Mouse (Mus musculus) forelimb bud, embryonic 11.5 days (tissue): ENCODE measurements around the gene Macrod1.
A peak's percentile ranks its signal among the peaks of the same experiment; 100 is the strongest.
"Not testable (repeated sequence)": the region's sequence is repeated elsewhere in the genome, so short reads cannot be mapped to it uniquely, and the experiment has no call there.

Experiments
- DNase-seq: peaks from one replicate; pipeline ENCODE4 v3.0.0-alpha.2; 2012; ENCODE audit warnings: low read depth, low spot score

The Macrod1 gene

DNA sequence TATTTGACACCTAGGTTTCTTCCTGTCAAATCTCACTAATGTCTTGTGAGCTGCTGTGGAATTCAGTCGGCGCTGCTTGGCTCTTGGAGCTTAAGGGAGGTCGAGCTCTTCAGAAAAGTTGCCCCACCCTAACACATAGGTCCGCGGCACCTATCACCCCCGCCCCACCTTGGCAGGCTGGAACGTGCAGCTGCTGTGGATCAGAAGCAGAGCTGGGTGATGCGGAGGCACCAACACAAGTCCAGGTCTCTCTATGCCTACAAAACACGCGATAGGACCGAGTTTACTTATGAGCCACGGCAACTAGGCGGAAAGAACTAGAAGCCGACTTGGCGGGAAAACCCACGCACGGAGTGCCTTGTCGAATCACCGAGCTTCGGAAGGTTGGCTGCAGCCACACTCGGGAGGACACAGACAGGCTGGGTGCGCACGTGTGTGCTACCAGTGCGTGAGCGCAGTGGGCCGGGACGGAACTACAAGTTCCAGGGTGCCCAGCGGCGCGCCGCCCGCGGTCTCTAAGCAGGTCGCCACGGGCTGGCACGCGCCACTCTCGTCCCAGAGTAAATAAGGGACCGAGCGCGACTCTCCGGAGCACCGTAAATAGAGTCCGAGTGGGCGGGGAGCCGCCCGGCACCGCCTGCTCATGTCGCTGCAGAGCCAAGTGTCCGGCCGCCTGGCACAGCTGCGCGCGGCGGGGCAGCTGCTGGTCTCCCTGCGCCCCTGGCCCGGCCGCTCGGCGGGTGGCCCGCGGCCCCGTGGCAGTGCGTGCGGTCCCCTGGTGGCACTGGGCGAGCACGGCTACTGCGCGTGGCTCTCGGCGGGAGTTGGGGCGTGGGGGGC lies at the start of gene Macrod1:
Gene Macrod1, plus strand, starts transcription at position 563 of the 840 bp plus-strand sequence.
- DNase-seq: peak; percentile 57

DNA sequence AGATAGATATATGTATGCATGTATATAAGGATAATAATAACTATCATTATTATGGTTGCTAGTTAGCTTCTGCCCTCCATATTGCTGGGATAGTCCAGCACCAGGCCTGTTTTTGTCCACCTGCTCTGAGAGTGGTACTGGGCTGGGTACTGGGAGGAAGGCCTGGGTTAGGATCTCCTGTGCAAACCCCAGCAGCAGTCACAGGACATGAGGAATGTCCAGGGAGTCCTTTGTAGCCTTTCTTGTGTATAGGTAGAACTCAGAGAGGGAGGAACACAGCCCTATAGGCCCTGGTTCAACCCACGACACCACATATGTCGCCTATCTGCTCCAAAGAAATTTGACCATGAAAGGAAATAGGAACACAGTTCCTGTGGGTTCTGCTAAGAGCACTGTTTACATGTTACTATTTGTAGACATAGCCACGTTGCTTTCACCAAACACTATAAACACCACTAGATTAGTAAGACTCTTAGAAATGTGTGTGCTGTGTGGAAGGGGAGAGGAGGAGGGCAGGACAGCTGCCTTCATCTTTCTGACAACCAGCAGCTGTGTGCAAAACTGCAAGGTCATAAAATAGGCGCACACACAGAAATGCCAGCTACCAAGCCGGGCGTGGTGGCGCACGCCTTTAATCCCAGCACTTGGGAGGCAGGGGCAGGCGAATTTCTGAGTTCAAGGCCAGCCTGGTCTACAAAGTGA lies 49.6 kb upstream of the Macrod1 start:
- DNase-seq: no peak

DNA sequence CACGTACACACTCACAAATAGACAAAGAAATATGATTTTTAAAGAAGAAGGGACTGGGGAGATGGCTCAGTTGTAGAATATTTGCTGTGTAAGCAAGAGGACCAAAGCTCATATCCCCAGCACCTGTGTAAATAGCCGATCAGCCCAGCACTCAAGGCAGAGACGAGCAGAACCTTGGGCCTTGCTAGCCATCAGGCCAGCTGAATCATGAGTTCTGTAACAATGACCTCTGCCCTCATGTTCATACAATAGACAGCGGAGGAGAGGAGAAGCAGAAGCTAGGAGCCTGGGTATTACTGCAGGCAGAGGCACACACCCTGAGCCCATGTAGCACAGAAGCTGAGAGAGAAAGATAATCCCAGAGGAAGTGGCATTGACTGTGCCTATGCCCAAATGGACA lies 44.2 kb upstream of the Macrod1 start:
- DNase-seq: no peak

DNA sequence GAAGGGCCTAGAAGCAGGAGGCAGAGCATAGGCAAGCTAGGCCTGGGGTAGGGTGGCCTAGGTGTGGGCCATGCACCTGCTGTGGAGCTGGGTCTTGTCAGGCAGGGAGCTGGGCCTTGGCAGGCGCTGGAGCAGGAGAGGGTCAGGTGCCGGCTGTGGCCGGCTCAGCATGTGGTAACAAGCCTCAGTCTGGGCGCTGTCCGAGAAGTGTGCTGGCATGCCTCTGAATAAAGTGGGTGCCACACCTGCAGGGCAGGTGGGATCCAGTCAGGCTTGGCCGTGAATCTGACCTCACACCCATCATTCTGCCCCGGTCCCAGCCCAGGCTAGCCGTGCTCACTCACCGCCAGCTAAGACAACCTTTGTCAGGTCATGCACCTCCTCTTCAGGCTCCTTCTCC lies 42.6 kb upstream of the Macrod1 start:
- DNase-seq: no peak

DNA sequence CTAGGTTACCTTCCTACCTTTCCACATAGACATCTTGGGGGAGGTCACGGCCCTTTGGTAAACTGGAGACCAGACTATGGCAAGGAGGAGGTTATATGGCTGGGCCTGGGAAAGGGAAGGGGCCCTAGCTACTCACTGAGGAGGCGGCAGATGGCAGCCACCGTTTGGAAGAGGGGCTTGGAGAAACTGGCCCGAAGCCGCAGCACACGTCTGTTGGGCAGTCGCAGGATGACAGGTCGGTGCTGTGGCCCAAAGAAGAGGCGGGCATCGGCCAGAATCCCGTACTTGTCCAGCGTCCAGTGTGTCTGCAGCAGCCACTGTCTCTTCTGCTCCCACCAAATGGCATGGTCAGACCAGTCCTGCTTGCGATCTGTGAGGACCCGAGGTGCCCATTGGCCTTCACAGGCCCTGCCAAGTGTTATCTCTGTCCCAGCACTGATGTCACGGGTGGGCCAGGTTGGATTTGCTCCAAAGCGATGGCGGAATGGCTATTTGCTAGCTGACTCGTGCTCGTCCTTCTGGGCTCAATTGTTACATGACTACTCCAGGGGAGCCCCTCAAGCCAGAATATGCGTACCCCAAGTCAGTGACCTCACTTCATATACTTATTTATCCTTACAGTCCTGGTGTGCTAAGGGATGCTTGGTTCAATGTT lies 42.0 kb upstream of the Macrod1 start:
- no peak for DNase-seq

DNA sequence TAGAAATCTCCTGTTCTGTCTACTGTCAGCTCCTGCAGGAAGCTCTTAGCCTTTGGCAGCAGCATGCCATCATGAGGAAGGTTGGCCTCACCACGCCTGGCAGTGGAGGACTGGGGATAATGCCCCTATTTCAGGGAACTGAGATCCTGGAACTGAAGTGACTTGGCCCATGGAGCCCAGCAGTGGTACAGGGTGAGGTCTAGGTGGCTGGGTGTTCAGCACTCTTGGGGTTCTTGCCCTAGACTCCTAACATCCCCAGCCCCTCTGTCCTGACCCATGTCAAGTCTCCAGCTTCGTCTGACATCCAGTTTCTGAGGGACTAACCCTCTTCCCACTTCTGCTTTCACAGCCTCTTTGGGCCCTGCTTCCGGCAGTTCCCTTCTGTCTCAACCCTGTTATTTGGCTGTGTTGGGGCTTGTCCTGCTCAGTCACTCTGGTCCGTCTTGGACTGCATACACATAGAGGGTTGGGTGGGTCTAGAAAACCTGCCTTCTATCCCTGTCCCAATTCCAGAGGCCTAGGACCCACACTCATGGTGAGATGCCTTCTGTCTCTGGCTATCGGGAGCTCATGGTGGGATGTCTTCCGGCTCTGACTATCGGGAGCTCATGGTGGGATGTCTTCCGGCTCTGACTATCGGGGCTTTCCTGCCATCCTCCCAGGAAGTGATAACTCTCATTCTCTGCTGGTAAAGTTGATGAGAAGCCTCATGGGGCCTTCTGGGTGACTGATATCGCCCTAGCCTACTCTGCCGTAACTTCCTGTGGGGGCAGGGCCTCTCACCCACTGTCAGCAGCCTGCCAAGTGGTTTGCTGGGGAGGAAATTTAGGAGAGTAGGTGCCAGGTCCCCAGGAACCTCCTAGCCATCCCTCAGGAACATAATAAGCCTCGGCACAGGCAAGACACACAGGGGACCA lies 38.8 kb upstream of the Macrod1 start:
- DNase-seq: no peak

DNA sequence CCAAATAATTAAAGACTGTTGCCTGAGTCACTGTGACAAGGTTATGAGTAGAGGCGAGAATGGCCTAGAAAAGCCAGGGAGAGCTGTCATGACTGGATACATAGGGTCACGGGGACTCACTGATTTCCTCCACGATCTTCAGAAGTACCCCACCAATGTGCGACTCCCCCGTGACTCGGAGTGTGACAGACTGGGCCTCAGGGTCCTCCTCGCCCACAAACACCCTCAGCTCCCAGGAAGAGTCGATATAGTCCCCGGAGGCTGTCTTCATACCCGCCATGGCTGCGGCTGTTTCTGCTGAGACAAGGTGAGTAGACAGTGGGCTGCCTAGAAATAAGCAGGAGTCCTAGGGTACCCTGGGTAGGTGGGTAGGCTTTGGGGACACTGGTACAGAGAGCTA lies 38.1 kb upstream of the Macrod1 start:
- DNase-seq: no peak

DNA sequence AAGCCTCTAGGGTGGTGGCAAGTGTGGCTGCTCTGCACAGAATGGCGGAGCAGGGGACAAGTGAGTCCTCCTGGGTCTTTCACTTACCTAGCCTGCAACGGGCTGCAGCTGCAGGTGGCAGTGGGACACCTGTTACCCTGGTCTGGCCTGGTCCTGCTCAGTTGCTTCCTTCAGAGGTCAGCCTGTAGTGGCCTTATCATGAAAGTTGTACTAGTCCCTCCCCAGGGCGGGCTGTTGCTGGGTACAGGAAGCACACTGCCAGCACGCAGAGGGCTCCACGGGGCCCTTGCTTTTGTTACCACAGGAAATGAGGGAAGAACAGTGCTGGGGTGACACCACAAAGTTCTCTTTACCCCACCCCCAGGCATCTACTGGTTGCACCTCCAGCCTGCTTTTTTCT lies 37.4 kb upstream of the Macrod1 start, which contains the start of gene Fermt3:
Gene Fermt3, minus strand, starts transcription at position 279 of the 400 bp plus-strand sequence.
- no peak for DNase-seq

DNA sequence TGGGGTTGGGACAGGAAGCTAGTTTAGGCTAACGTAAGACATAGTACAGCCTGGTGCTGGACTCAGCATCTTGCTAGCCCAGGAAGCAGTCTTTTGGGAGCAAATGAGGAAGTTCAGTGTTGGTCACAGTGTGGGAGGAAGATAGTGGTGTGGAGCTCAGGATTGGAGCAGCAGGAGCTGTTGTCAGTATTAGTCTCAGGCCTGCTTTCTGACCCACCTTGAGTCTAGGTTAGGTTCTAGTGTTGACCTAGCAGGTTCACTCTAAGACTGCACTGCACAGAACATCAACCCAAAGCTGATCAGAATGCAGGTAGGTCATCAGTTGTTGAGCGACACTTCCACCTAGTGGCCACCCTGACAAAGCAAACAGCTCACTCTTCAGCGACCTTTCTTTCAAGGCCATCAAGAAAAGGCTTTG lies 36.4 kb upstream of the Macrod1 start:
- DNase-seq: peak; percentile 52

DNA sequence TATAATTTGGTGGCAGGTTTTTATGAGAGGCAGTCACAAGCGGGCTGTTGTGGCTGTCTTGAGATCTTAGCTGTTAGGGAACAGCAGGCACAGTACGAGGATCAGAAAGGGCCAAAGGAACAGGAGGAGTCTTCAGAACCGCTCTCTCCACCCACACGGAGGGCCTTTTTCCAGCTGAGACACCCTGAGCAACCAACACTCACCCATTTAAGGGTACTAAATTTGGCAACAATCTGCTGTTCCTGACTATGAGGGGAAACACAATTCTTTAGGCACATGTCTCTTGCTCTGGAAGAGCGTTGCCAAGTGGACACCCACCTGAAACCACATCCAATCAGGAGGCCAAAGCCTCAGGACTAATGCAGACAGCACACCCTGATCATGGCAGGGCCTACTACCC lies 27.1 kb upstream of the Macrod1 start:
- no peak for DNase-seq

DNA sequence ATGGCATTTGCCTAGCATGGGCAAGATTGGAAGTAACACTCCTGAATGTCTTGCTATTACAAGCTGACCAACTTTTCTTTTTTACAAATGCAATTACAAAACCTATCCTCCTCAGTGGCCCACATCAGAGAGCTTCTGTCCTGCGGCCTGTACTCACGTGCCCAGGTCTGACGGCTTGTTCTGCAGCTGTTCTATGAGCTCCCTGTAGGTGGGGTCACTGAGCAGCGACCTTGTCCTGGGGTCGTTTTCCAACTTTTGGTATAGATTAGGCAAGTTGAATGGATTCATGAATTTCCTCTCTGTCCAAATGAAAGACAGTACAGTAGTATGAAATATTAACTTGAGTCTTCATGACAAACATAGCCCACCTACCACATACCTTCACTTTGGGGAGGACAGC lies 22.6 kb upstream of the Macrod1 start:
- DNase-seq: no peak

DNA sequence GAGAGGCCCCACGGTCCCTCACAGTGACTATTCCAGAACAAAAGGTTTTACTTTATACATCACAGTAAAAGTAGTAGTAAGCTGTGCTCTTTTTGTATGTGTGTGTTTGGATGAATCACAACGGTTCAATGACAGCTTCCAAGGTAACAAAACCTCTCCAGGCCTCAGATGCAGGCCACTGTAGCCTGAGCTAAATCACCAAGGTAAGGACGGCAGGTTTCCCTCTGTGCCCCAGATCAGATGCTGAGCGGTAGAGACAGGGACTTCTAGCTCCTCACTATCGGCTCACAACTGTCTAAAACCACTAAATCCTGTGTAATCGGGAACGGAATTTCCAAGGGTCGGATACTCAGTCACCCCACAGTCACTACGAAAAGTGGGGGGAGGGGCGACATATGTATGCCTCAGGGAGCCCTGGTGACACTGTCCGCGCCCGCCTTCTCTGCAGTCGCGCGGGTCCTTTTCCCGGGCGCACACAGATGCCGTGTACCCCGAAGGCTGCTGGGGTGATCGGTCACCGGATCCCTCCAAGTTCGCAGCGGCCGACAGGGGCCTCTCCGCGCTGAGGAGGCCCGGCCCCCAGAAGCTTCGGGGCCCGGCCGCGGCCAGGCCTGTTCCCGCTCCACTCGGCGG lies 17.4 kb upstream of the Macrod1 start:
- DNase-seq: peak; percentile 47

DNA sequence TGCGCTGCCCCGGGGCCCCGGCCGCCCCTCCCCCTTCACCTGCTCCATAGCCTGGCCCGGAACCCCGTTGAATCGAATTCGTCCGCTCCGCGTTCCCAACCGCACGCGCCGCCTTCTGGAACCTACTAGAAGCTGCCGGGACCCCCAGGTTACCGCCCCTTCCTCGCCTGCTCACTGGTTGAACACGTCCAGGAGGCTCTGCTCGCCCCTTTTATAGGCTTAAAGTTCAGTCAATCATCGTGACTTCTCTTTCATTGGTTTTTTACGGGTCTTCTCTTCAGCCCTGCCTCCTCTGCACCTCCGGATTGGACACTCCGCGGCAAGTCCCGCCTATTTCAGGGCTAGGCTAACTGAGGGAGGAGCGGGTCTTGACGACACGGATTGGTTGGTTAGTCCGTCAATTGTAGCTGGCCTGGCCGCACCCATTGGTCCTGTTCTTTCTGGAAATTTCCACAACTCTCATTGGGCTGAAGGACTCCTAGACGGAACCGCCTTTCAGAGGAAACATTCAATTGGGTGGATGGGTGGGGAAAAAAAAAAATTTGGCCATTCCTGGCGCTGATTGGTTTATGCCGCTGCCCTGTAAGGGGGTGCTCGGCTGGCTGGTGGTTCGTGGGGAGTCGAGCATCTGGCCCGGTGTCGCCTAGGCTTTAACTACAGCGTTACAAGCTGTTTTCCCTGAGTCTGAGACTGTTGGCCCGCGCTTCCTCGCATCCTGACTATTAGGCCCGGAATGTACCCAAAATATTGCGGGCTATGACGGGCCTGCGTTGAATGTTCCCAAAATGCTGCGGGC lies 16.6 kb upstream of the Macrod1 start, which contains the start of gene Stip1:
Gene Stip1, minus strand, starts transcription at position 127 of the 796 bp plus-strand sequence.
- peak; percentile 100 for DNase-seq

DNA sequence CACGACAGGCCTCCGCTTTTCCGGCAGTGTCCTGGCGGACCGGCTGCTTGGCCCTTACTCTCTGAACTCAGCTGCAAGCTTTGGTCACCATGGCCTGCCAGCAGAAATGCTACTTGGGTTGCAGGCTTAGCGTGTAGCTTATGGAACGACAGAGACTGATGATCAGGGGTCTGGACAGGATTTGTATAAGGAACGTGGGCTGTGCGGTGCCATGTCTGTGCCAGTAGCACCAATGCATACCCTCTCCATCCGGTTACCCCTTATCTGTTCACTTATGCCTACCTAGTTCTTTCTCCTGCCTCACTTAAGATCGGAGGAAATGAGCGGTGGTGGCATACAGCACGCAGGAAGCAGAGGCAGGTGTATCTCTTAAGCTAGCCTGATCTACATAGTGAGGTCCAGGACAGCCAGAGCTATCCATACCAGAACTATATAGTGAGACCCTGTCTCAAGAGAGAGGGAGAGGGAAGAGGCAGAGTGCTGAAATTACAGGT lies 15.9 kb upstream of the Macrod1 start:
- no peak for DNase-seq

DNA sequence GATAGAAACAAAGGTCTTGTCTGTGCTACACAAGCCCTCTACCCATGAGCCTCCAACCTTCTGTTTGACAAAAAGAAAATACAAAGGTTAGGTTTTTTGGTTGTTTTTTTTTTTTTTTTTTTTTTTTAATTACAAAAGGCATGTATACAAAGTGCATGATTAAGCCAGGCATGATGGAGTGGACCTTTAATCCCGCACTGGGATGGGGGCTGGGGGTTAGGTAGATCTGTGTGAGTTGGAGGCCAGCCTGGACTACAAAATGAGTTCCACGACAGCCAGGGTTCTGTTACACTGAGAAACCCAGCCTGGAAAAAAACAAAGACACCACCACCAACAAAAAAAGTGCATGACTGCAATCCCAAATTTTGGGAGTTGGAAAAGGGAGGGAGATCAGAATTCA lies 15.4 kb upstream of the Macrod1 start:
- DNase-seq: no peak

DNA sequence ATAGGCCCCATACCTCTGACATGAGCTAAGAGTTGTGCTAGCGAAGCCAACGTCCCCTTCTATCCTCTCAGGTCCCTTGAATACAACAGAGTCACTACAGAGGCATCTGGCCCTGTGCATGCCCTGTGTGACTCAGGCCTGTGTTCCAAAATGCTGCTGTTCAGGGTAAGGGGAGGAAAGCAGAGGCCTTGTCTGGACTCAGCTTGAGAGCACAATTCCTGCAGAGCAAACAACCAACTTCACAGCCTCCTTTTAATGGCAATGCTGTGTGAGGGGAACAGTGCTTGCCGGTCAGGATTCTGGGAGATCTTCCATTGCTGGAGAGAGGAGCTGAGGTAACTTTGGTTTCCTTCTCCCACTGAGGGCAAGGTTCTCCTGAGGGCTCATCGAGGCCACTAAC lies 12.3 kb upstream of the Macrod1 start:
- DNase-seq: no peak

DNA sequence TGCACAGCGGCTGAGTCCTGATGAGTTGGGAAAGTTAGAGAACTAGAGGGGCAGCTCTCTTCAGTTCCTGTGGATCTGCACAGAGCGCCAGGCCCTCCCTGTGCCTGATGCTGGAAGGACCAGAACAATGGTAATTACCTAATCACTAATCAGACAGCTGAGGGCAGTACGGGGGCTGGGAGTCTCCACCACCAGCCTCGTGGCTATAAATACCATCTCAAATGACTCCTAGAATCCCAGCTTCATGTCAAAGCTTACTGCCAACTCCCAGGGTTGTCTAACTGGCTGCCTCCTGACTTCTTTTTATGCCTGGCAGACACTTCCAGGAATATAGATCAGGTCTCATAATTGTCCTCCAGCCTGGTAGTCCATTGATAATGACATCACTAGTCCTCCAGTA lies 11.9 kb upstream of the Macrod1 start:
- DNase-seq: no peak

DNA sequence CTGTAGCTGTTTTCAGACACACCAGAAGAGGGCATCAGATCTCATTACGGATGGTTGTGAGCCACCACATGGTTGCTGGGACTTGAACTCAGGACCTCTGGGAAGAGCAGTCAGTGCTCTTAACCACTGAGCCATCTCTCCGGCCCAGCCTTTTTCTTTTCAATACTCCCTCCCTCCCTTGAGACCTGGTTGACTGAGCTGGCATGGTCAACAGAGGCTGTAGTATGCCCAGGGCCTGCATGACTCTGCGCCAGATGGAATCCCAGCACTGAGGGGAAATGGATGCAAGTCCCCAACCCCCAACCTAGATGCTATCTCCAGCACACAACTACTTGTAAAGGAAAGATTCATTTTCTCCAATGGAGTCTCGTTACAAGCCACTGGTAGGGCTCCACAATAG lies 3.2 kb upstream of the Macrod1 start:
- not testable (repeated sequence) for DNase-seq

DNA sequence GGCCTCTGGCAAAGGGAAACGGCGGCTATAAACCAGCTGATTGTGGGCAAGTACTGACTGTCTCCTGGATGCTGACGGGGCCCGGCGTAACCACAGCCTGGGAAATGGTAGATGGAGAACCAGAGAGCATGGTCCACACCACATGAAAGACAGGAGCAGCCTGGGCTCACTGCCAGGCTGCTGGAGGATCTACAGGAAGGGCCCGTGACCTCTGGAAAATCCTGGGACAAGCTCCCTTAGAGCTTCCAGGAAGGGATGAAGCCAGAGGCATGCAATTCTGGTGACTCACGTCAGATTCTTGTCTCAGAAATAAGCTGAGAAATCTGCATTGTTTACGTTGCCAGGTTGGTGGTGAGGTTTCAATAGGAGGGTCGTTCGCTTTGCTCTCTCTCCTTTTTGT lies 1.8 kb upstream of the Macrod1 start:
- DNase-seq: no peak

DNA sequence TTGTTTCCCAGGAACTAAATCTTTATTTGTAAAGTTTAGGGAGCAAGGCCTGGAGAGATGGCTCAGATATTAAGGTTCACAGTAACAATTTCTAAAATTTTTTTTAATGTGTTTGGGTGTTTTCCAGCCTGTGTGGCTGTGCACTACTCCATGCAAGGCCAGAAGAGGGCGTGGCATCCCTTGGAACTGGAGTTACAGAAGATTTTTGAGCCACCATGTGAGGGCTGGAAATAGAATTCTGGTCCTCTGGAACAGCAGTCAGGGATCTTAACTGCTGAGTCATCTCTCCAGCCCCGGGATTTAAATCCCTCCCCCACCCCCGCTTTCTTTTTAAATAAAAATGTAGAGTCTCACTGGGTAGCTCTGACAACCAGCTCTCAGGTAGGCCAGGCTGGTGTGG lies 1.4 kb upstream of the Macrod1 start:
- DNase-seq: no peak
